Mouse (Mus musculus) embryonic fibroblast, embryonic 13.5 days (primary cell): Measurements from ENCODE around the gene Utp6. TPM values are rescaled to one million over a fixed set of nuclear protein-coding genes. Genes with fewer than 3 reads are reported as not detected.
"Not testable (repeated sequence)": the region's sequence is repeated elsewhere in the genome, so short reads cannot be mapped to it uniquely, and the experiment has no call there.

Experiments used
- H3K27ac ChIP-seq: 2 replicates; pipeline ENCODE4 v1.5.1; 2012; ENCODE audit warnings: low read length, control low read depth, inconsistent platforms; ENCODE audit not compliant: insufficient read depth
- H3K4me1 ChIP-seq: 2 replicates; pipeline ENCODE4 v1.6.1; 2011; ENCODE audit warnings: low read length; ENCODE audit not compliant: control insufficient read depth, insufficient read depth
- H3K4me3 ChIP-seq: 2 replicates; pipeline ENCODE4 v1.5.1; 2011; ENCODE audit warnings: mild to moderate bottlenecking, control low read depth, low read length; ENCODE audit not compliant: insufficient read depth
- CTCF ChIP-seq: IDR thresholded peaks from 2 replicates; pipeline ENCODE4 v1.5.1; 2011; ENCODE audit warnings: mild to moderate bottlenecking, control low read depth, low read length, moderate library complexity, borderline replicate concordance; ENCODE audit not compliant: insufficient read depth
- POLR2A ChIP-seq: IDR thresholded peaks from 2 replicates; pipeline ENCODE4 v1.6.1; 2011; ENCODE audit warnings: low read depth, mild to moderate bottlenecking, control low read depth, low read length, moderate library complexity
- polyA plus RNA-seq: library from polyadenylated mRNA; stranded (reverse); fragments of >200 nt; gene quantifications from 2 replicates; pipeline ENCODE4 v1.2.4, GENCODE M21; 2011; ENCODE audit warnings: low read depth; ENCODE audit not compliant: missing spikeins, insufficient read length

The Utp6 gene
- polyA plus RNA-seq, 1 experiment, result 38.4 TPM

GRCm38 (mm10) chr11:79986886-79987285 is 24.7 kb upstream of the Utp6 start:
- Histone ChIP-seq H3K27ac (no peak overlapping the region), H3K4me1 (no peaks in the 10 kb centered on the region), H3K4me3 (no peak overlapping the region)
- TF ChIP-seq CTCF (no peak), POLR2A (no peak)

- not testable (repeated sequence) for H3K4me1 ChIP-seq, H3K27ac ChIP-seq
Measured at GRCm38 (mm10) chr11:79977747-79978146, 15.6 kb upstream of the Utp6 start.

DNA sequence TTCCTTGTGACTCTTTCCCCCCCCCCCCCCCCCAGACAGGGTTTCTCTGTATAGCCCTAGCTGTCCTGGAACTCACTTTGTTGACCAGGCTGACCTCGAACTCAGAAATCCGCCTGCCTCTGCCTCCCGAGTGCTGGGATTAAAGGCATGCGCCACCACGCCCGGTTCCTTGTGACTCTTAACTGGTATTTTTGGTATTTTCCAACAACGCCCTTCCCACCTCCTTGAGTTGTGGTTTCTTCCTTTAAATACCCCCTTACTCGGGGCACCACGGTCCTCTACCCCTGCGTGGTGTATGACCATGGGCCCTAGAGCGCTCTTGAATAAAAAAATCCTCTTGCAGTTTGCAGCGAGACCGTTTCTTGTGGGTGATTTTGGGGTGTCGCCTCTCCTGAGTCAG is 14.9 kb upstream of the Utp6 start:
- not testable (repeated sequence) for H3K4me3 ChIP-seq, H3K27ac ChIP-seq, H3K4me1 ChIP-seq

More at GRCm38 (mm10) chr11:79977747-79978146, 15.6 kb upstream of the Utp6 start:
- H3K4me3 ChIP-seq, result not testable (repeated sequence)

GRCm38 (mm10) chr11:79976645-79977044 is 14.5 kb upstream of the Utp6 start:
- not testable (repeated sequence) for H3K4me3 ChIP-seq, H3K4me1 ChIP-seq, H3K27ac ChIP-seq

- 0 out of 2 replicates have a peak, but pooled peaks cover 2% of the 10 kb centered on the region for H3K4me1 ChIP-seq
- no peak overlapping the region for H3K27ac ChIP-seq
- TF ChIP-seq CTCF (no peak), POLR2A (no peak)
- no peak overlapping the region for H3K4me3 ChIP-seq
Measured at GRCm38 (mm10) chr11:79976222-79976621, 14.0 kb upstream of the Utp6 start.

DNA sequence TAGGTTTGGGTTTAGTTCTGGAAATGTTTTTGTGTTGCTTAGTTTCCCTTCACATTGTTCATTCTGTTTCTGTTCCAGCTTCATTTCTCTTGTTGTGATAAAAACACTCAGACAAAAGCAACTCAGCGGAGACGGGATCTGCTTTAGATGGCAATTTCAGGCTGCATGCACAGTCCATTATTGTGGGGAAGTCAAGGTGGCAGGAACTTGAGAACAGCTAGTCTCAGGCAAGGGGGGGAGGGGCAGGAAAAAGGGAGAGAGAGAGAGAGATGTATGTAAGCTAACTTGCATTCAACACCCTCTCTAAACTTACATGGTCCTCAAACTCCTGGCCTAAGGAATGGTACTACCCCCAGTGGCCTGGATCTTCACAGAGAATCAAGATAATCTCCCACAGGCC is 13.2 kb upstream of the Utp6 start:
- H3K4me3 ChIP-seq, result no peak overlapping the region
- H3K27ac ChIP-seq, result no peak overlapping the region
- H3K4me1 ChIP-seq, result 0 out of 2 replicates have a peak, but pooled peaks cover 2% of the 10 kb centered on the region
- no peak for TF ChIP-seq CTCF
- TF ChIP-seq POLR2A, result no peak

- peak overlapping the region; percentile 43 for H3K4me3 ChIP-seq
- 0 out of 2 replicates have a peak, but pooled peaks cover 2% of the 10 kb centered on the region for H3K4me1 ChIP-seq
- H3K27ac ChIP-seq, result no peak overlapping the region
- TF ChIP-seq CTCF, result no peak
- TF ChIP-seq POLR2A, result no peak; the same call in 1 of the 2 replicates
Measured at GRCm38 (mm10) chr11:79973626-79974476, 11.7 kb upstream of the Utp6 start.

DNA sequence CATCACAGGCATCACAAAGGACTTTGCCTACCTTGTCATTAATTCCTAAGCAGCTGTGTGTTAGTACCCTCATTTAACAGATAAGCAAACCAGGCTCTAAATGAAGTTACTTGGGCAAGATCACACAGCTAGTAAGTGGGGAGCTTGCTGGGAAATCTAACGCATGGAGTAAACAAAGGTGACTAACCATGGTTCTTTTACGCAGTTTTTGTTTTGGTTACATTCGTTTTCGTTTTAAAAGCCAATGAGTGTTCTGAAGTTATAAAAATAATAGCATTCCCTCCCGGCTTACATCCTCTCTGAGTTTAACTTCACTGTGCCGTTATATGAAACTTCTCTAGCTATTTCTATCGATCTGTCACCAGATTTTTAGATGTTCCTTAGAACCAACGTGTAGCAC is 10.9 kb upstream of the Utp6 start:
- H3K4me3 ChIP-seq, result no peak overlapping the region
- TF ChIP-seq CTCF (no peak), POLR2A (no peak)
- H3K4me1 ChIP-seq, result 0 out of 2 replicates have a peak, but pooled peaks cover 2% of the 10 kb centered on the region
- no peak overlapping the region for H3K27ac ChIP-seq

GRCm38 (mm10) chr11:79967752-79968151 is 5.6 kb upstream of the Utp6 start:
- Histone ChIP-seq H3K27ac (no peak overlapping the region), H3K4me1 (peaks cover 2% of the 10 kb centered on the region), H3K4me3 (no peak overlapping the region)
- TF ChIP-seq CTCF, result no peak
- no peak for TF ChIP-seq POLR2A

DNA sequence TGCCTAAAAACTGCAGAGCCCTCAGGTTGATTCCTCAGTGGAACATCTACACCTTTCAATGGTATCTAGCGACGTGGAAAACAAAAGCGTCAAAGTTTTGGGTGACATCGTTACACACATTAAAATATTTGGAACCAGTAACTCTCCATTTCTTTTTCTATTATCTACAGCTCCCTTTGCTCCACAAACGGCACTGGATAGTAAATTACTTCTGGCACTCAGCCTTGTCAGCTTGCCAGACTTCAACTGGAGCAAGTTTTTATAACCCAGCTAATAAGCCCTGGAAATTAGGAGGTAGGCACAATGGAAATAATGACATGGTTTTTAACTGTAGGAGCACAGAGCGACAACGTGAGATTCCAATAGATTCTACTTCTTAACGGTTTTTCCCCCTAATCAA is 3.7 kb upstream of the Utp6 start:
- peaks cover 2% of the 10 kb centered on the region for H3K4me1 ChIP-seq
- no peak overlapping the region for H3K4me3 ChIP-seq
- no peak overlapping the region for H3K27ac ChIP-seq
- TF ChIP-seq CTCF, result no peak
- no peak for TF ChIP-seq POLR2A

DNA sequence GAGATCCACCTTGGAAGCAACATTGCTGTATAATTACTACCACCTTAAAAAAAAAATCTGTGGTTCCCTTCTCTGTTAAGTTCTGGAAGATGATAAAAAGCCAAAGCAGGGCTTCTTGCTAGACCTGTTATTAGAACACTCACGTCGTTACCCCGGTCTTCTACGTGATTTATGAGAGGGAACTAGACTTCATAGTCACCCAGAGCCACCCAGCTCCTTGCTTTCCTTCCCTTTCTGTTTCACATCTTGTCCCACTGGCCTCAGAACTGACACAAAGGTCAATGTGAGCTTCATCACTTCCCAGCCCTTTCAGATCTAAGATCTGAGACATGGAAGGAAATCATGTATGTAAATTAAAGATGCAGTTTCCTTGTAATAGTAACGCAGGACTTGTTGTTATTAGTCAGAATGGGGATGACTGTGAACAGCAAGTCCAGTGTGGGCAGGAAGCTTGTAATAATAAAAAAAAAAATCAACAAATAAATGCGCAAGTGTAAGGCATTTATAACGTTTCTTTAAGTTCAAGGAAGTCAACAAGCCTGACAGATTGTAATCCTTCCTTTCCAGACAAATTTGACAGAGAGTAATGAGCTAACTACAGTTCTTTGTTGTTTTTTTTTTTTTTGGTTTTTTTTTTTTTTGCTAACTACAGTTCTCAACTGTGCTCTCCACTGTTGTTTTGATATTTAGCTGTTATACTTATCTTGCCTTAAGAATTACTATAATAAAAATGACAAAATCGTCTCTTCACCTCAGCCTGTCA is 1.2 kb upstream of the Utp6 start:
- Histone ChIP-seq H3K4me3 (no peak overlapping the region; the same call in 1 of the 2 replicates), H3K4me1 (peaks cover 2% of the 10 kb centered on the region), H3K27ac (no peak overlapping the region)
- TF ChIP-seq CTCF (no peak), POLR2A (no peak)
